Mouse (Mus musculus): ENCODE measurements at regions not wholly inside any gene's neighbourhood (a gene's known extent, or its start where the extent isn't known, plus 50 kb on each side); places are given as distances from the start of the nearest gene placed in this dataset.

DNA sequence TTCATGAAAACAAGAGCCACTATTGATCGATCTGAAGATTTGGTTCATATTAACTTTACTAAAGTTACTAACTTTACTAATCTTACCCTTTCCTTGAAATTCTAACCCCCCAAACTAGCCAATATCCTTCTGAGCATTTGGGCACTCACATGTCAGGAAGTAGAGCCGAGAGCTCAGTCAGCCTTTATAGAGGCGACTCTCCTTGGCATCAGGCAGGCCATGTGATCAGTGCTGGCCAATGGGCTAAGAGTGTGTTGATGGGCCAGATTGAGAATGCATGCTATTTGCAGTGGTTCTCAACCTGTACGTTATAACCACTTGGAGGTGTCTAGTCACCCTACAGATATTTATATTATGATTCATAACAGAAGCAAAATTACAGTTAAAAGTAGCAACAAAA is 69.6 kb upstream of the Slc35b4 start:
- DNase-seq: no peak

GRCm38 (mm10) chr6:34243001-34243400 is 66.1 kb upstream of the Slc35b4 start:
- DNase-seq: no peak

- DNase-seq: no peak
Measured at GRCm38 (mm10) chr6:34242486-34242885, 65.6 kb upstream of the Slc35b4 start.

DNA sequence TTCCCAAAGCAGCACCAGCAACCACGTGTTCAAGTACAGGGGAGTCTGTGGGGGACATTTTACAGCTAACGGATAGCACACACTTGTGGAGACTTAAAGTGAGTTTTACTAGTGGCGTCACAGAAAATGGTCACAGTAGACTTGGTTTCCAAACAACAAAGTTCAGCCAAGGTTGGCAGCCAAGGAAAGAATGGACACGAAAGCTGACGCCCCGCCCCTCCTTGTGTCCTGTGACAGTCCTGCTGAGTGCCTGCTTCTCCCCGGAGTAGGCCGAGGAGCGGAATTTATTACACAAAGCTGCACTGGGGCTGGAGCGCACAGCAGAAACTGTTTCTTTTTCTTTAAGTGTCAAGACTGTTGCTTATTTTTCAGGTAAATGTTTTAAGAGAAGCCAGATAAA is 58.2 kb upstream of the Slc35b4 start:
- no peak for DNase-seq

DNA sequence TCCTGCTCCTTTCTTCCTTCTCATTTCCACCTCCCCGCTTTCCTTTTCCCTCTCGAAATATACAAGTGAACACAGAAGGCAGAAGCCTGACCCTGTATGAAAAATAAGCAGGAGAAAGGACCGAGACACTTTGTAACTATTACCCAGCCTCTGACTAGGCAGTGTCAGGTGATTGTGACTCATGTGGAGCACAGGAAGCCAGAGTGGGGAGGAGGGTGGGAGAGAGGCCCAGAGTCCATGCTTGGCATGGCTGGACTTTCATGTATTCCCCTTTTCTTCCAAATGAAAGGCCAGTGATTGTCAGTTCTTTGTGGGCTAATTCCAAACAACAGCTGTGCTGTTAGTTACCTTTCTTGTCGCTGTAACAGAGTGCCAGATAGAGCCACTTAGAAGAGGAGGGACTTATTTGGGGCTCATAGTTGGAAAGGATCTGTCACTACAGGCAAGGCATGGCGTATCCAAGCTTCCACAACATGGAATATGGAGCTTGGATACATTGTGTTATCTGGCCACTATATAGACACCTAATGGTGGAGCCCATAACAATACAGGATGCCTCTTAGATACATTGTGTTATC is 57.6 kb upstream of the Slc35b4 start:
- no peak for DNase-seq

DNA sequence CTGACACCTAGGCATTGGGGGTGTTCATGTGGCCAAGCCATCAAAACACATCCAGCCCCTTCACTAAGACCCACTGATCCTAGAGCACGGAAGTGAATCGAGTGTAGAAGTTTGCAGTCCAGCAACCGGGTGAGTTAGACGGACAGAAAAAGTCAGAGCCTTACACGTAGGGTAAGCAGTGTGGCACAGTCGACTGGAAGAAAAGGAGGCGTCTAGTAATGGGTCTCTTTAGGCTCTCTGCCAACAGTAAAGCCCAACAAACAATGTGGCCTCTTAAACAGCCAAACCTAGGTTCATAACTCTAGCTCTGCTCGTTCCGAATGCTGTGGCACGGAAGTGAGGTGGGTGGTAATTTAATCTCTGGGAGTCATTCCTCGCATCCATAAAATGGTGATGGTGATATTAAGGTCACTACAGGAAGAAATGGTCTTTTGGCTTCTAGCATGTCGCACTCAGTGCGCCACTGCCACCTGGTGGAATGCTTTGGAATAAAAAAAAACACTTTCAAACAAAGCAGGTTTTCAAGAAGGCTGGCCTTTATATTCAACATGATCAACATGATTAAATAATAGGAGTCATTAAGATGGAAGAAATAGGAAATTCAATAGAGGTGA is 54.0 kb upstream of the Slc35b4 start:
- peak; percentile 10 for DNase-seq

GRCm38 (mm10) chr6:34227131-34227530 is 50.2 kb upstream of the Slc35b4 start:
- no peak for DNase-seq
